Mouse (Mus musculus) stomach, embryonic 15.5 days (tissue): ENCODE results near the gene Rps16. TPM values are rescaled to one million over a fixed set of nuclear protein-coding genes. Genes with fewer than 3 reads are reported as not detected.
A peak's percentile ranks its signal among the peaks of the same experiment; 100 is the strongest.

ENCODE experiments used
- ATAC-seq: fragments of 200-750 bp; cut with Nextera tagmentation; 2 replicates; pipeline ENCODE4 v1.8.0; 2017; ENCODE audit warnings: low read depth, moderate number of reproducible peaks, moderate TSS enrichment; ENCODE audit not compliant: insufficient read depth, low FRiP score
- H3K27ac ChIP-seq: fragments of 300-500 bp; sonication (generic); 2 replicates; pipeline ENCODE4 v1.5.1; 2015; ENCODE audit warnings: mild to moderate bottlenecking, inconsistent platforms
- H3K27me3 ChIP-seq: fragments of 300-500 bp; sonication (generic); replicated peaks from 2 replicates; pipeline ENCODE4 v1.6.1; 2015; ENCODE audit warnings: inconsistent platforms
- H3K36me3 ChIP-seq: fragments of 300-500 bp; sonication (generic); 2 replicates; pipeline ENCODE4 v1.6.1; 2015; ENCODE audit warnings: inconsistent platforms
- H3K4me1 ChIP-seq: fragments of 300-500 bp; sonication (generic); 2 replicates; pipeline ENCODE4 v1.6.1; 2015; ENCODE audit warnings: inconsistent platforms
- H3K4me2 ChIP-seq: fragments of 300-500 bp; sonication (generic); 2 replicates; pipeline ENCODE4 v1.6.1; 2015; ENCODE audit warnings: mild to moderate bottlenecking, inconsistent platforms
- H3K4me3 ChIP-seq: fragments of 300-500 bp; sonication (generic); replicated peaks from 2 replicates; pipeline ENCODE4 v1.5.1; 2015; ENCODE audit warnings: inconsistent platforms
- H3K9ac ChIP-seq: fragments of 300-500 bp; sonication (generic); 2 replicates; pipeline ENCODE4 v1.6.1; 2015; ENCODE audit warnings: inconsistent platforms
- H3K9me3 ChIP-seq: fragments of 300-500 bp; sonication (generic); 2 replicates; pipeline ENCODE4 v1.6.1; 2016; ENCODE audit warnings: inconsistent platforms
- WGBS: fragments of 180-500 bp; shearing (Covaris S2); methylation state at CpG from one replicate; pipeline ENCODE4 v1.1.7; 2015; 5-methylcytosine and 5-hydroxymethylcytosine counted together
- polyA plus RNA-seq: library from polyadenylated mRNA; unstranded; fragments of >200 nt; fragmentation: Nextera tagmentation; extraction: Ambion mirVana; gene quantifications from 2 replicates; pipeline ENCODE4 v1.2.1, GENCODE M21; 2015

Rps16 gene
- polyA plus RNA-seq, 1 experiment from 2014 or later = 826 TPM

DNA sequence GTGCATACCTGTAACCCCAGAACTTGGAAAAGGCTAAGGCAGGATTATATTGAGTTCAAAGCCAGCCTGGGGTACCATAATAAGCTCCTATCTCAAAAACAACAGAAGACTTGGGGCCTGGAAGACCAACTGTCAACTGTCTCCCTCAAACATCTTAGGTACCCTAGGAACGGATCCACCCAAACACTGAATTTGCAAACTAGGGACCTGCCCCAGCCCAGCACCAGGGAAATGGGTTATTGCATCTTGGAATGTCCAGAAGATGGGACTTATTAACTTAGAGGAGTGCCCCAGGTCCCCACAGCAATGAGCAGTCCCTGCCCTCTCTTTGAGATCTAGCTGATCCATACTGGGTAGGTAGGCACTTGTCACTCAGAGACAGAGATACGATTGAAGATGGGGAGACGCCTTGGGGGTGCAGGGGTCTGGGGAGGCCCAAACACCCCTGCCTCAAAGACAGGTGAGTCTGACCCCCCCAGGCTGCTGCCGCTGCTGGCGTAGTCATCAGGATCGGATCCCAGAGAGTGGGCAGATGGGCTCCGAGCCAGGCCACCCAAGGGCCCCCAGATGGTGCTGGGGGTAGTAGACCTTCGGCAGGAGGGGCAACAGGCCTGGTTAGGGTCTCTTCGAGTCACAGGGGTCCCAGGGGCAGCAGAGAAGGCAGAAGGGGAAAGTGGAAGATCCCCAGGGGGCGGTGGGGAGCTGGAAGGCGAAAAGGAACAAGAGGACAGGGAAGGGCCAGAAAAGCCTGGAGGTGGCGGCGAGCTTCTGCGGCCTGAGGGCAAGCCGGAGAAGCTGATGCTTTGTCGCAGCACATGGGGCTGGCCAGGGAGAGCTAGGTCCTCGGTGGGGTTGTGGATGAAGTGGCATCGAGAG, 27.0 kb downstream of the Rps16 start:
- Histone ChIP-seq H3K9me3 (no peaks in the 10 kb centered on the region), H3K36me3 (peaks cover 8% of the 10 kb centered on the region; the same call in 1 of the 2 replicates), H3K4me3 (peak overlapping the region; percentile 74), H3K27me3 (no peaks in the 10 kb centered on the region), H3K27ac (peak overlapping the region; percentile 100), H3K9ac (peak overlapping the region; percentile 89), H3K4me1 (peaks cover 49% of the 10 kb centered on the region), H3K4me2 (peak overlapping the region; percentile 82)
- ATAC-seq = no peak
- WGBS = 59% methylated on average over 18 of the region's 18 CpGs

DNA sequence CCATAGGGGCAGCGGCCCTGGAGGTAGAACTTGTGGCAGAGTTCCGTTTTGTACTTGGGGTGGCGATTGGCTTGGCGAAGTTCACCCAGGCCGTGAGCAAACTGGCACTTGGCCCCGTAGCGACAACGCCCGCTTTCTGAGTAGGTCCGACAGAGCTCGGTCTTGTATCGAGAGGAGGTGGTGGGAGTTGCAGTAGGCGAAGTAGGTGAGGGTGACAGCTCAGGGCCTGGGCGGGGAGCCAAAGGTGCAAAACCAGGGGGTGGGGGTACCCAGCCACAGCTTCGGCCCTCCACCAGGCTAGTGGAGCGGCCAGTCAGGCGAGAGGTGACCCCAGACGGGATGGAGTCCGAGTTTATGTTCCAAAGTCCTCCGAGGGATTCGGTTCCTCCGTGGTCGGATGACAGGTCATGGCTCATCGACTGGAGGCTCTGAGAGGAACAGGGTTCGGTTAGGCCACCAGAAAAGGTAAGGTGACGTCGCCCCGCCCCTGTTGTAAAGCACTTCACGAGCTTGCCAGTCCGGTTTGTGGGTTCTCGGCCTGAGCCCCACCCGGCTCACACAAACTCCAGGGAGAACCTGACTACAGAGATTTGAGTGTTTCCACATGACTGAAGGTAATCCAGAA, 27.7 kb downstream of the Rps16 start:
- 25% methylated on average over 32 of the region's 32 CpGs for whole genome bisulfite sequencing
- peak overlapping the region; percentile 89 for H3K9ac ChIP-seq
- H3K27me3 ChIP-seq = no peaks in the 10 kb centered on the region
- peaks cover 8% of the 10 kb centered on the region; the same call in 1 of the 2 replicates for H3K36me3 ChIP-seq
- no peak for ATAC-seq
- peaks cover 57% of the 10 kb centered on the region for H3K4me1 ChIP-seq
- peak overlapping the region; percentile 82 for H3K4me2 ChIP-seq
- peak overlapping the region; percentile 100 for H3K27ac ChIP-seq
- H3K4me3 ChIP-seq = peak overlapping the region; percentile 74
- no peaks in the 10 kb centered on the region for H3K9me3 ChIP-seq

DNA sequence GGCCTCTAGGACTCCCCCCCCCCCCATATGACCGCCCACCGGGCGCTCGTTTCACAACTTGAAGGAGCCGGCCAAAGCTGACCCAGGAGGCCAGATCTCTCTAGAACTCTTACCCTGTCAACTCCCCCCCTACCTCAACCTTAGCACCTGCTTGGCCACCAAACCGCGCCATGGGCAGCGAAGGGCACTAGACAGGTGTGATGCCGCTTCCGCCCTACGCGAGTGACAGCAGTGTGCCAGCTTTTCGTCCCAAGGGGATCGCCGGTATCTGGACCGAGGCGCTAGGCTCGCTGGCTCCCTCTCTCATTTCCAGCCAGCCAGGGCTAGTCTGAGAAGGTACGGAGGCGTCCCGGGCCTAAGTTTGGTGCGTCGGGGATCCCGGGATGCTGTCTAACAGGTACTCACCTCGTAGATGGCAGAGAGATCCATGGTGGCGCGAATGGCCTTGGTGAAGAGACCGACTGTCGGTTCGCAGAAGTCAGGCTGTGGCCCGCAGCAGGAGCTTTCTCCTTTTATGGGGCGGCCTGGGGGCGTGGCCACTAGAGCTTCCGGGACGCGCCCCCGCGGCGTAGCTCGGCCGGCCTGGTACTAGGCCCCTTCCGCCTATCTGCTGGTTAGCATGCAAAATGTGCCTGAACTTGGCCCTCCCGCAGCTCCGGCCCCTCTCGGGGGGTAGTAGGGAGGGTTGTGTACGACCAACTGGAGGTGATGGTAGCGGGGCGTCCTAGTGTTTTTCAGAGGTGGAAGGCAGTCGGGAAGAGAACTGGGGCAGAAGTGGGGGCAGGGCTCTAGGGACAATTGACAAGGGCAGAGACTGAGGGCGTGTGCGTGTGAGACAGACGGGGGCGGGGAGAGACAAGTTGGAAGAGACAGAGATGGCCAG, 28.6 kb downstream of the Rps16 start:
- H3K9me3 ChIP-seq = no peaks in the 10 kb centered on the region
- peak; percentile 28; the same call in 1 of the 2 replicates for ATAC-seq
- under 1% methylated on average over 53 of the region's 53 CpGs for WGBS
- peak overlapping the region; percentile 82 for H3K4me2 ChIP-seq
- H3K36me3 ChIP-seq = peaks cover 8% of the 10 kb centered on the region; the same call in 1 of the 2 replicates
- H3K4me1 ChIP-seq = peaks cover 55% of the 10 kb centered on the region
- peak overlapping the region; percentile 100 for H3K27ac ChIP-seq
- no peaks in the 10 kb centered on the region for H3K27me3 ChIP-seq
- H3K4me3 ChIP-seq = peak overlapping the region; percentile 74
- peak overlapping the region; percentile 89 for H3K9ac ChIP-seq

- Histone ChIP-seq H3K4me1 (peaks cover 55% of the 10 kb centered on the region), H3K4me2 (peak within 1 kb of the TSS; percentile 82), H3K9ac (peak within 1 kb of the TSS; percentile 89; the same call in 1 of the 2 replicates), H3K27ac (peak within 1 kb of the TSS; percentile 100), H3K36me3 (peaks cover 10% of the 10 kb centered on the region), H3K4me3 (peak within 1 kb of the TSS; percentile 74), H3K27me3 (no peaks in the 10 kb centered on the region), H3K9me3 (no peaks in the 10 kb centered on the region)
- ATAC-seq = no peak
- 40% methylated on average over 17 of the region's 17 CpGs for WGBS
Measured at GRCm38 (mm10) chr7:28380237-28381016, 30.0 kb downstream of the Rps16 start, which contains the start of gene Zfp36. Gene Zfp36, minus strand, starts transcription at chr7:28380253.

DNA sequence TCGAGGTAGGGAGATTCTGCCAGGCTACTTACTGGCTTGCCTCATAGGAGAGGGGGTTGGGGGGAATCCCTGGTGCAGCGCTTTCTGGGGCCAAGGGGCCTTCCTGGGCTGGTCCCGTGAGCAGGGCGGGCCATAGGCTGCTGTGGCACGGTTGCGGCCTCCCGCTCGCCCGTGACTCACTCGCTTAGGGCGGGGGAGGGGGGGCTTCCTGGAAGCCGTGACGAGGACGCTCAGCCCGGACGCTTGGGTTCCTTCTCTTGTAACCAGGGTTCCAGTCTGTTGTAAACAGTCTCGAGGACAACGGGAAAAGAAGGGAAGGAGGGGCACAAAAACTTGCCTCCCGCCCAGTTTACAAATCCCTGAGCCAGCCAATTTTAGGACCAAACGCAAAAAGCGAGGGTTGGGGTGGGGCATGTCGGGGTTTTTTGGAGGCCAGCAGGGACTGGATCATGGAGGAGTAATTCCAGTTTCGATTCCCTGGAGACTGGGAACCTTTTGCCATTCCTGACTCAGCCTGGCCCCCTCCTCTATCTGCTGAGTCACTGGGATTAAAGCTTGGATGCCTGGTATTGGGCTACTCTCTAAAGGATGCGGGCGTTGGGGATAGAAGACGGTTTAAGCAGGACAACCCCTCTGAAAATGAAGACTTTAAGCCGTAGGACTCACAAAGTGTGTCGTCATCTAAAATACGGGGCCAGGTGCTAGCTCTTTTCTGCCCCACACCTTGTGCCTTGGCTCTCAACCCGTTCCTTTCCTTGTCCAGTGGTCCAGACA, 30.8 kb downstream of the Rps16 start:
- peaks cover 57% of the 10 kb centered on the region for H3K4me1 ChIP-seq
- peak overlapping the region; percentile 32; the same call in 1 of the 2 replicates for H3K9ac ChIP-seq
- peak overlapping the region; percentile 100 for H3K27ac ChIP-seq
- peak overlapping the region; percentile 41 for H3K4me3 ChIP-seq
- ATAC-seq = peak; percentile 25
- no peaks in the 10 kb centered on the region for H3K27me3 ChIP-seq
- H3K9me3 ChIP-seq = no peaks in the 10 kb centered on the region
- 2% methylated on average over 30 of the region's 30 CpGs for WGBS
- H3K4me2 ChIP-seq = peak overlapping the region; percentile 70
- peaks cover 13% of the 10 kb centered on the region for H3K36me3 ChIP-seq

GRCm38 (mm10) chr7:28381938-28382337, 31.5 kb downstream of the Rps16 start:
- Histone ChIP-seq H3K4me3 (peak overlapping the region; percentile 41), H3K4me1 (peaks cover 54% of the 10 kb centered on the region), H3K27me3 (no peaks in the 10 kb centered on the region), H3K9me3 (no peaks in the 10 kb centered on the region), H3K27ac (peak overlapping the region; percentile 100), H3K36me3 (peaks cover 13% of the 10 kb centered on the region), H3K9ac (peak overlapping the region; percentile 32; the same call in 1 of the 2 replicates), H3K4me2 (peak overlapping the region; percentile 70)
- under 1% methylated on average over 20 of the region's 20 CpGs for WGBS
- peak; percentile 63 for ATAC-seq

DNA sequence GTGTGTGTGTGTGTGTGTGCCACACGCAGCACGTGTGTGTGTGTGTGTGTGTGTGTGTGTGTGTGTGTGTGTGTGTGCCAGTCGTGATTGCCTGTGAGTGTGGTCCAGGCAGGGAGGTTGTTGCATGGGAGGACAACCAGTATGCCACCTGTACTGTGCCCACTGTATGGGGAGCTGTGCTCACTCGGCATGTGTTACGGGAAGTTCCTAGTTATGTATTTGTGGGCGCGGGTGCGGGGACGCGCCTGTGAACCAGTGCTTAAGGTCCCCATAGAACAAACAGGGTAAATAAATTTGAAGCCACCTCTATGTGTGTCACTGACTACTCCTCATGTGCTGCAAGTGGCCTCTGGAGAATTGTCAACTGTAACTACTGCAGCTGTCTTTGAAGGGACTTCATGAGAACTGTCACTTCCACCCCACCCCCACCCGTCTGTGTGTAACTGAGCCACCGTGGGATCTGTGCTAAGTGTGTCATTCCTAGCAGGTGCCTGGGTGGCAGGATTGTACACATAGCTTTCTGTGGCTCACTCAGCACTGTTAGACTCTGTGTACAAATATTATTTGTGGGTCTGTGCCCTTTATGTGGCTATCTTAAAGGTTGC, 32.0 kb downstream of the Rps16 start:
- H3K9ac ChIP-seq = no peak overlapping the region

GRCm38 (mm10) chr7:28382981-28383396, 32.5 kb downstream of the Rps16 start:
- WGBS = 48% methylated on average over 11 of the region's 11 CpGs
- peak; percentile 12 for ATAC-seq
- no peak overlapping the region for H3K9ac ChIP-seq

More for the DNA sequence above, 32.0 kb downstream of the Rps16 start:
- H3K36me3 ChIP-seq = peaks cover 10% of the 10 kb centered on the region
- WGBS = 30% methylated on average over 12 of the region's 12 CpGs
- peak; percentile 4; the same call in 1 of the 2 replicates for ATAC-seq
- H3K4me3 ChIP-seq = peak overlapping the region; percentile 41; the same call in 1 of the 2 replicates
- peaks cover 49% of the 10 kb centered on the region for H3K4me1 ChIP-seq
- no peaks in the 10 kb centered on the region for H3K27me3 ChIP-seq
- H3K9me3 ChIP-seq = no peaks in the 10 kb centered on the region
- peak overlapping the region; percentile 70 for H3K4me2 ChIP-seq
- peak overlapping the region; percentile 100 for H3K27ac ChIP-seq

GRCm38 (mm10) chr7:28383606-28384005, 33.2 kb downstream of the Rps16 start:
- Histone ChIP-seq H3K36me3 (peaks cover 10% of the 10 kb centered on the region; the same call in 1 of the 2 replicates), H3K4me2 (no peak overlapping the region), H3K9ac (no peak overlapping the region), H3K27ac (peak overlapping the region; percentile 100), H3K27me3 (no peaks in the 10 kb centered on the region), H3K4me1 (peaks cover 41% of the 10 kb centered on the region), H3K9me3 (no peaks in the 10 kb centered on the region), H3K4me3 (no peak overlapping the region)
- ATAC-seq = no peak
- 69% methylated on average over 4 of the region's 4 CpGs for WGBS

More at GRCm38 (mm10) chr7:28382981-28383396, 32.5 kb downstream of the Rps16 start:
- Histone ChIP-seq H3K27me3 (no peaks in the 10 kb centered on the region), H3K27ac (peak overlapping the region; percentile 100), H3K4me1 (peaks cover 44% of the 10 kb centered on the region), H3K9me3 (no peaks in the 10 kb centered on the region), H3K4me2 (peak overlapping the region; percentile 70), H3K36me3 (peaks cover 7% of the 10 kb centered on the region; the same call in 1 of the 2 replicates), H3K4me3 (no peak overlapping the region; the same call in 1 of the 2 replicates)

DNA sequence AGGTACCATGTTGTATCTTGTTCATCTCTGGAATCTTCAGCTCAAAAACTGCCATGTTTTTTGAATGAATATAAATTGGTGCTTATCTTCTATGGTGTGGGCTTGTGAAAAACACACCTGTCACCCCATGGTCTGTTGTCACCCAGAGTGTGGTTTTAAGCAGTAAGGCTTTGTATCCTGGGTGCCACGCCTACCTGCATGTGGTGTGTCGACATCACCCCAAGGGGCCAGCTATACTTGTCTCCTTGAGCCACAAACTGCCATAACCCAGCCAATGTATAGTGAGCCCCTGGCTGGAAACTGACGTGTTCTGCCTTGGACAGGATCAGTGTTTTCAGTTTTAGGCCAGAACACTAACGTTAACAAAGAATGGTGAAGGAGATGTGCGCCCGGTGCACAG, 33.7 kb downstream of the Rps16 start:
- Histone ChIP-seq H3K4me1 (peaks cover 41% of the 10 kb centered on the region), H3K36me3 (peaks cover 15% of the 10 kb centered on the region), H3K9me3 (no peaks in the 10 kb centered on the region), H3K4me3 (no peak overlapping the region), H3K4me2 (no peak overlapping the region), H3K27me3 (no peaks in the 10 kb centered on the region), H3K9ac (no peak overlapping the region), H3K27ac (no peak overlapping the region)
- no peak for ATAC-seq
- WGBS = 84% methylated on average over 6 of the region's 6 CpGs
